Mouse (Mus musculus): ENCODE measurements at regions not wholly inside any gene's neighbourhood (a gene's known extent, or its start where the extent isn't known, plus 50 kb on each side); places are given as distances from the start of the nearest gene placed in this dataset.

GRCm38 (mm10) chr8:109012655-109013054 lies 481.2 kb upstream of the Pmfbp1 start:
- no peak for ATAC-seq (replicated peaks; ENCODE audit: insufficient number of reproducible peaks, insufficient read depth, low FRiP score, low read depth)
- H3K36me3 ChIP-seq: no peaks in the 10 kb centered on the region
- H3K4me1 ChIP-seq (replicated peaks): no peaks in the 10 kb centered on the region
- H3K27me3 ChIP-seq: no peaks in the 10 kb centered on the region
- 55% methylated on average over 8 of the region's 8 CpGs for WGBS
- no peak overlapping the region for H3K4me2 ChIP-seq
- no peak overlapping the region for H3K27ac ChIP-seq
- H3K9me3 ChIP-seq (replicated peaks): no peaks in the 10 kb centered on the region
- H3K9ac ChIP-seq: no peak overlapping the region
- no peak overlapping the region for H3K4me3 ChIP-seq

DNA sequence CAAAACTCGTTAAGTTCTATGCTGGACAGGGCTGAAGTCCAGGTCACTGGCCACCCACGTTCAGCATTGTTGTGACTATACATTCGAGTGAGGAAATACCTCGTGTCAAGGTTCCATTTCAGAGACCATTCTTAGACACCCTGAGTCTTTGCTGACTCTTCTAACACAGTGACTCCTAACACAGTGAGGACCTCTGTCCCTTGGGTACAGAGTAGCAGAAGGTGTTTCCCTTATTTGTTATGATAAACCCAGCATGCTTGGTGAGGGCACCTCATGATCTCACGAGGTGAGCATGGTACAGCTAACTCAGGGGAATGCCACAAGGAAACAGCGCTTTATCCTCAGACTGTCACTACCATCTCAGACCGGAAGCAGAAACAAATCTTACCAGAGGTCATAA lies 480.2 kb upstream of the Pmfbp1 start:
- ATAC-seq (replicated peaks; ENCODE audit: insufficient number of reproducible peaks, insufficient read depth, low FRiP score, low read depth): no peak
- Histone ChIP-seq H3K9me3 (replicated peaks) (no peaks in the 10 kb centered on the region), H3K4me2 (no peak overlapping the region), H3K4me1 (replicated peaks) (no peaks in the 10 kb centered on the region), H3K27me3 (no peaks in the 10 kb centered on the region), H3K36me3 (no peaks in the 10 kb centered on the region), H3K4me3 (no peak overlapping the region), H3K27ac (no peak overlapping the region), H3K9ac (no peak overlapping the region)
- WGBS: 70% methylated on average over 7 of the region's 7 CpGs

DNA sequence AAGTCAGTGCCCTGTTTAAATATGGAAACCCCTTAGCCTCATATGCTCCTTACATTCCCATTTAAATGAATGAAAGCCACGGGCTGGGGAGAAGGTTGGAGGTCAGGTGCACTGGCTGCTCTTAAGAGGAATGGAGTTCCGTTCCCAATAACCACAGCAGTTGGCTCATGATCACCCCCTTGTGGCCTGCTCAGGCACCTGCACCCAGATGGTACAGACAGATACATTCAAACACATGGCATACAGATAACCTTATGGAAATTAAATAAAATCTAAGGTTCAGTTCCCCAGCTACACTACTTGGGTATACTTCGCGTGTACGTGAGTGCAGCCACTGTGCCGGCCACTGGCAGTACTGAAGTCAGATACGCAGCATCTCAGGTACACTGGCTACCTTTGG lies 479.1 kb upstream of the Pmfbp1 start:
- WGBS: 63% methylated on average over 7 of the region's 7 CpGs
- no peak for ATAC-seq (replicated peaks; ENCODE audit: insufficient number of reproducible peaks, insufficient read depth, low FRiP score, low read depth)
- H3K4me1 ChIP-seq (replicated peaks): no peaks in the 10 kb centered on the region
- no peaks in the 10 kb centered on the region for H3K36me3 ChIP-seq
- no peak overlapping the region for H3K9ac ChIP-seq
- no peak overlapping the region for H3K27ac ChIP-seq
- H3K4me2 ChIP-seq: no peak overlapping the region
- no peaks in the 10 kb centered on the region for H3K27me3 ChIP-seq
- no peaks in the 10 kb centered on the region for H3K9me3 ChIP-seq (replicated peaks)
- no peak overlapping the region for H3K4me3 ChIP-seq

GRCm38 (mm10) chr8:109019565-109019964 lies 474.3 kb upstream of the Pmfbp1 start:
- 72% methylated on average over 7 of the region's 7 CpGs for WGBS
- H3K36me3 ChIP-seq: no peaks in the 10 kb centered on the region
- H3K27ac ChIP-seq: no peak overlapping the region
- no peaks in the 10 kb centered on the region for H3K9me3 ChIP-seq (replicated peaks)
- H3K27me3 ChIP-seq: no peaks in the 10 kb centered on the region
- H3K4me2 ChIP-seq: no peak overlapping the region
- H3K4me1 ChIP-seq (replicated peaks): no peaks in the 10 kb centered on the region
- no peak overlapping the region for H3K9ac ChIP-seq
- no peak overlapping the region for H3K4me3 ChIP-seq
- no peak for ATAC-seq (replicated peaks; ENCODE audit: insufficient number of reproducible peaks, insufficient read depth, low FRiP score, low read depth)

GRCm38 (mm10) chr8:109020102-109020501 lies 473.7 kb upstream of the Pmfbp1 start:
- Histone ChIP-seq H3K9ac (no peak overlapping the region), H3K36me3 (no peaks in the 10 kb centered on the region), H3K27me3 (no peaks in the 10 kb centered on the region), H3K4me2 (no peak overlapping the region), H3K4me3 (no peak overlapping the region), H3K9me3 (replicated peaks) (no peaks in the 10 kb centered on the region), H3K27ac (no peak overlapping the region), H3K4me1 (replicated peaks) (no peaks in the 10 kb centered on the region)
- ATAC-seq (replicated peaks; ENCODE audit: insufficient number of reproducible peaks, insufficient read depth, low FRiP score, low read depth): no peak
- 89% methylated on average over 4 of the region's 4 CpGs for WGBS

GRCm38 (mm10) chr8:109027923-109028322 lies 465.9 kb upstream of the Pmfbp1 start:
- H3K4me1 ChIP-seq (replicated peaks): no peaks in the 10 kb centered on the region
- H3K4me2 ChIP-seq: no peak overlapping the region
- H3K4me3 ChIP-seq: no peak overlapping the region
- no peak for ATAC-seq (replicated peaks; ENCODE audit: insufficient number of reproducible peaks, insufficient read depth, low FRiP score, low read depth)
- WGBS: 90% methylated on average over 8 of the region's 8 CpGs
- no peak overlapping the region for H3K27ac ChIP-seq
- H3K36me3 ChIP-seq: no peaks in the 10 kb centered on the region
- no peak overlapping the region for H3K9ac ChIP-seq
- H3K27me3 ChIP-seq: no peaks in the 10 kb centered on the region
- no peaks in the 10 kb centered on the region for H3K9me3 ChIP-seq (replicated peaks)

GRCm38 (mm10) chr8:109053608-109054007 lies 440.2 kb upstream of the Pmfbp1 start:
- no peaks in the 10 kb centered on the region for H3K27me3 ChIP-seq
- ATAC-seq (replicated peaks; ENCODE audit: insufficient number of reproducible peaks, insufficient read depth, low FRiP score, low read depth): no peak

GRCm38 (mm10) chr8:109059152-109059551 lies 434.7 kb upstream of the Pmfbp1 start:
- Histone ChIP-seq H3K27me3 (no peaks in the 10 kb centered on the region), H3K4me1 (replicated peaks) (no peaks in the 10 kb centered on the region), H3K27ac (no peak overlapping the region), H3K9ac (no peak overlapping the region), H3K4me2 (no peak overlapping the region), H3K36me3 (no peaks in the 10 kb centered on the region), H3K9me3 (replicated peaks) (no peaks in the 10 kb centered on the region), H3K4me3 (no peak overlapping the region)
- WGBS: 79% methylated on average over 5 of the region's 5 CpGs
- ATAC-seq (replicated peaks; ENCODE audit: insufficient number of reproducible peaks, insufficient read depth, low FRiP score, low read depth): no peak

More at GRCm38 (mm10) chr8:109053608-109054007, 440.2 kb upstream of the Pmfbp1 start:
- Histone ChIP-seq H3K36me3 (no peaks in the 10 kb centered on the region), H3K27ac (no peak overlapping the region), H3K4me1 (replicated peaks) (no peaks in the 10 kb centered on the region), H3K4me3 (no peak overlapping the region), H3K9ac (no peak overlapping the region), H3K9me3 (replicated peaks) (peaks cover 9% of the 10 kb centered on the region; the same call in 1 of the 2 replicates), H3K4me2 (no peak overlapping the region)
- 74% methylated on average over 4 of the region's 4 CpGs for WGBS

DNA sequence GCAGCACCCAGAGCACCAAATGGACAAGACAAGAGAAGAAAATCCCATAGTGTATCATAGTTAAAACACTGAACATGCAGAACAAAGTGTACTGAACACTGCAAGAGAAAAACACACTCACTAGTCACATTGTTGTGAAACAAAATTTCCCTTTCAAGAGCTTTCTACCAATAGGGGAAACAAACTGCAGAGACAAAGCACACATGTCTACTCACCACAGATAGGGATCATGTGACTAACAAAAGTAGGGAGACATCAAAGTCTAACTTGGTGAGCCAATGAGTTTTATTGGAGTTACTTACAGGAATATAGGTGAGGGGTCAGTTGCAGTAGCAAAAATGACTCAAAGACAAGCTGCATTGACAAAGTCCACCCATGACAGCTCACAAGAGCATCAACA lies 431.5 kb upstream of the Pmfbp1 start:
- Histone ChIP-seq H3K4me2 (no peak overlapping the region), H3K9ac (no peak overlapping the region), H3K4me3 (no peak overlapping the region), H3K36me3 (no peaks in the 10 kb centered on the region), H3K27me3 (no peaks in the 10 kb centered on the region), H3K27ac (no peak overlapping the region), H3K4me1 (replicated peaks) (no peaks in the 10 kb centered on the region), H3K9me3 (replicated peaks) (no peaks in the 10 kb centered on the region)
- ATAC-seq (replicated peaks; ENCODE audit: insufficient number of reproducible peaks, insufficient read depth, low FRiP score, low read depth): no peak

DNA sequence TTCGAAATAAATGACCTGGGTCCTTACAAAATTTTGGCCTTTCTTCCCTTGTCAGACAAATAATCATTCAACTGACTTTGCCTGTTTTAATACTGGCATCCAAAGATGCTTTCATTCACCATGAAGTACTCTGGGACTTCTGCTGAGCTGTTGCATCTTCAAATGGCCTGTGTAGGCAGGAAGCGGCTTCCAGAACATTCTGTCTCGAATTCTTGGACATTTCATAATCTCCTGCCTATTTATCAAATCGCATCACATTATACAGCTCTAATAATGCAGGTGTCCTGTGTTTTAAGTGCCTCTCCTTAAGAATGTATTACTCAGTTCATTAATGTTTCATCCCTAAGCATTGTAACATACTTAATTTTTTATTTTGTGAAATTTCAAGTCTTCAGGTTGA lies 420.1 kb upstream of the Pmfbp1 start:
- 87% methylated on average over 4 of the region's 4 CpGs for WGBS
- no peaks in the 10 kb centered on the region for H3K27me3 ChIP-seq
- no peak overlapping the region for H3K4me3 ChIP-seq
- ATAC-seq (replicated peaks; ENCODE audit: insufficient number of reproducible peaks, insufficient read depth, low FRiP score, low read depth): no peak
- H3K36me3 ChIP-seq: no peaks in the 10 kb centered on the region
- no peaks in the 10 kb centered on the region for H3K9me3 ChIP-seq (replicated peaks)
- no peak overlapping the region for H3K4me2 ChIP-seq
- no peak overlapping the region for H3K27ac ChIP-seq
- H3K4me1 ChIP-seq (replicated peaks): peaks cover 3% of the 10 kb centered on the region; the same call in 1 of the 2 replicates
- no peak overlapping the region for H3K9ac ChIP-seq

GRCm38 (mm10) chr8:109075006-109075405 lies 418.8 kb upstream of the Pmfbp1 start:
- Histone ChIP-seq H3K9me3 (replicated peaks) (no peaks in the 10 kb centered on the region), H3K36me3 (no peaks in the 10 kb centered on the region)

DNA sequence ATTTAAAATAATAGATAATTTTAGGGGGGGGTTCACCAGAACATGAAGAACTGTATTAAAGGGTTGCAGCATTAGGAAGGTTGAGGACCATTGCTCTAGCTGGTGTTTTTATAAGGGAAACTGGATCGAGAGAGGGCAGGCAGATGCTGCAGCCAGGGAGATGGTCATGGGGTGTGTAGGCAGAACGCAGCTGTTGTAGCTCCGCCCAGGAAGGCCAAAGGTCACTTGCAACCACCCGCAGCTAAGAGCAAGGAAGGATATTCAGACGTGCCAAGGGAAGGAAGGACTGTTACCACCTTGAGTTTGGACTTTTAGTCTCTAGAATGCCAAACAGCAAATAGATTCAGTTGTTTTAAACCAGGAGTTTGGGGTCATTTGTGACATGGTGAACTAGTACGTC lies 414.6 kb upstream of the Pmfbp1 start:
- no peak overlapping the region for H3K27ac ChIP-seq
- no peak for ATAC-seq (replicated peaks; ENCODE audit: insufficient number of reproducible peaks, insufficient read depth, low FRiP score, low read depth)
- no peaks in the 10 kb centered on the region for H3K36me3 ChIP-seq
- no peak overlapping the region for H3K4me2 ChIP-seq
- 63% methylated on average over 6 of the region's 6 CpGs for WGBS
- peaks cover 3% of the 10 kb centered on the region; the same call in 1 of the 2 replicates for H3K4me1 ChIP-seq (replicated peaks)
- H3K27me3 ChIP-seq: no peaks in the 10 kb centered on the region
- no peak overlapping the region for H3K4me3 ChIP-seq
- H3K9me3 ChIP-seq (replicated peaks): no peaks in the 10 kb centered on the region
- no peak overlapping the region for H3K9ac ChIP-seq

More at GRCm38 (mm10) chr8:109075006-109075405, 418.8 kb upstream of the Pmfbp1 start:
- peaks cover 3% of the 10 kb centered on the region; the same call in 1 of the 2 replicates for H3K4me1 ChIP-seq (replicated peaks)
- no peak overlapping the region for H3K9ac ChIP-seq
- no peak overlapping the region for H3K27ac ChIP-seq
- H3K27me3 ChIP-seq: no peaks in the 10 kb centered on the region
- H3K4me3 ChIP-seq: peak overlapping the region; percentile 28
- WGBS: 15% methylated on average over 12 of the region's 12 CpGs
- ATAC-seq (replicated peaks; ENCODE audit: insufficient number of reproducible peaks, insufficient read depth, low FRiP score, low read depth): no peak
- H3K4me2 ChIP-seq: peak overlapping the region; percentile 52
